8 mouse cellular contexts compared by ENCODE assay signal in genomic region chr3:138527667-138528231, GRCm38 (mm10). TPM values are rescaled to one million over a fixed set of nuclear protein-coding genes. Genes with fewer than 3 reads are reported as not detected.
DNase-seq lines count a peak whose midpoint lies in the region; ATAC-seq lines count a peak whose summit lies in the region.

No protein-coding gene starts in this region.

- peak overlapping the region; percentile 58 for H3K4me2 ChIP-seq in hindbrain, embryonic 11.5 days (replicated peaks; ENCODE audit: low read depth, low read length)

- peak overlapping the region; percentile 98 for H3K4me3 ChIP-seq in hindbrain, embryonic 11.5 days (ENCODE audit: low read depth, low read length)

- peak overlapping the region; percentile 94 for H3K9ac ChIP-seq in hindbrain, embryonic 11.5 days (ENCODE audit: low read depth, low read length)

- WGBS in hindbrain, embryonic 11.5 days, result under 1% methylated on average over 39 of the region's 64 CpGs

- H3K36me3 ChIP-seq in hindbrain, embryonic 11.5 days (ENCODE audit: control insufficient read depth, insufficient read depth, low read length), result no peaks in the 10 kb centered on the region

- peak; percentile 86 for DNase-seq in NIH3T3 (ENCODE audit: low read depth)
- peak; percentile 77 for DNase-seq in cerebellum, adult 9-11 months
- peak; percentile 51 to 60 for DNase-seq in frontal cortex, postnatal 10 days (ENCODE audit: low spot score in 2 of 2)
- peak; percentile 83 for DNase-seq in hindbrain, embryonic 11.5 days (ENCODE audit: low spot score)
- peak; percentile 25 for DNase-seq in left cerebral cortex, adult 11 months (ENCODE audit: low spot score)
- DNase-seq in lung, postnatal 4 days, result peak; percentile 77 to 82
- peak; percentile 51 for DNase-seq in retina, postnatal 7 days (ENCODE audit: low read depth, low spot score)
- peak; percentile 49 for DNase-seq in urinary bladder, adult 2 months (ENCODE audit: low spot score)

- H3K4me1 ChIP-seq in hindbrain, embryonic 11.5 days (replicated peaks; ENCODE audit: control insufficient read depth, insufficient read depth, low read length), result no peaks in the 10 kb centered on the region

- no peaks in the 10 kb centered on the region for H3K27me3 ChIP-seq in hindbrain, embryonic 11.5 days (ENCODE audit: control insufficient read depth, insufficient read depth, low read length)

- peak; percentile 84 for ATAC-seq in hindbrain, embryonic 11.5 days (ENCODE audit: low FRiP score)

- peak overlapping the region; percentile 97 for H3K27ac ChIP-seq in hindbrain, embryonic 11.5 days (ENCODE audit: low read depth, low read length)

- H3K9me3 ChIP-seq in hindbrain, embryonic 11.5 days (ENCODE audit: control insufficient read depth, low read length), result no peaks in the 10 kb centered on the region

RNA-seq across cellular contexts. Expression of gene Eif4e, which starts 1.8 kb away (rescaled TPM):
- 401 and 469 TPM in 2 replicates for polyA plus RNA-seq in hindbrain, embryonic 11.5 days (2014; fragmentation: Nextera tagmentation; extraction: Ambion mirVana)
- polyA plus RNA-seq in urinary bladder, adult 2 months (2012; rRNA removed), result 86.6 and 98.2 TPM in 2 replicates

RNA-seq across cellular contexts. Expression of gene Metap1, which starts 38.4 kb away (rescaled TPM):
- polyA plus RNA-seq in hindbrain, embryonic 11.5 days (2014; fragmentation: Nextera tagmentation; extraction: Ambion mirVana), result 60.3 and 64.6 TPM in 2 replicates
- polyA plus RNA-seq in urinary bladder, adult 2 months (2012; rRNA removed), result 43.1 and 46.9 TPM in 2 replicates

Comparison
In these comparisons a context has a peak if more than half of its experiments do, and no peak if none do; other contexts are left out.
1. Peak in every context shown above with its lines: DNase-seq, ATAC-seq, H3K4me3 ChIP-seq and H3K27ac ChIP-seq.
2. DNase-seq: peak in every context shown above with its lines; median percentile 86 in NIH3T3; 83 in hindbrain, embryonic 11.5 days; 80 in lung, postnatal 4 days; 77 in cerebellum, adult 9-11 months; 56 in frontal cortex, postnatal 10 days; 51 in retina, postnatal 7 days; 49 in urinary bladder, adult 2 months; 25 in left cerebral cortex, adult 11 months.